Mouse (Mus musculus): ENCODE data around the gene Gm26620. TPM values are rescaled to one million over a fixed set of nuclear protein-coding genes. Genes with fewer than 3 reads are reported as not detected.

Gene Gm26620
- polyA plus RNA-seq (2012; rRNA removed; ENCODE audit: low replicate concordance): 0.75 and 1.2 TPM in 2 replicates

DNA sequence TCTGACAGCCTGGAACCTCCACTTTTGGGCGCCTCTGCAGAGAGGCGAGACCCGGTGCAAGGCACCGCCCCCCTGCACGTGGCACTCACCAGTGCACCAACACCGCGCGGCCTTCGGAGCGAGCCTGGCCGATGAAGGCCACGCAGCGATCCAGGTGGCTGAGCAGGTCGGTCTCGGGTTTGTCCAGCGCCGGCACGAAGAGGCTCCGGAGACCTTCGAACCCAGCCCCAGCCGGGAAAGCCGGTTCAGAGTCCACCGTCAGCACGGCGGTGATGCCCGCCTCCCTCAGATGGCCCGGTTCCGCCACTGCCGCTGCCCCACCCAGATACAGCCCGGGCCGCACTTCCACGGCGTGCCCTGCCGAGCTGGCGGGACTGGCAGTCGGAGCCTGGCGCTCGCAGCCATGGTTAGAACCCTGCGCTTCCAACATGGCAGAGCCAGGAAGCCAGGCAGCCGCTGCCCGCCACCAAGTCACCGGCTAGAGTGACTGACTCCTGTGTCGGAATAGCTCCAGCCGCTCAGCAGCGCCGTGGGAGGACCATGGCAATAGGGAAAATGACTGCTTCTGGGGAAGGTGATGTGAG is at the start of gene Gm26620, which contains the start of gene Dusp12:
Gene Gm26620 (plus strand): TSS at position 88 of the 584 bp plus-strand sequence.
Gene Dusp12 (minus strand): TSS at position 563 of the 584 bp plus-strand sequence.

GRCm38 (mm10) chr1:170867691-170868105 is 17.2 kb upstream of the Gm26620 start, which contains the start of gene Atf6:
Atf6 (minus strand) TSS chr1:170867771.

DNA sequence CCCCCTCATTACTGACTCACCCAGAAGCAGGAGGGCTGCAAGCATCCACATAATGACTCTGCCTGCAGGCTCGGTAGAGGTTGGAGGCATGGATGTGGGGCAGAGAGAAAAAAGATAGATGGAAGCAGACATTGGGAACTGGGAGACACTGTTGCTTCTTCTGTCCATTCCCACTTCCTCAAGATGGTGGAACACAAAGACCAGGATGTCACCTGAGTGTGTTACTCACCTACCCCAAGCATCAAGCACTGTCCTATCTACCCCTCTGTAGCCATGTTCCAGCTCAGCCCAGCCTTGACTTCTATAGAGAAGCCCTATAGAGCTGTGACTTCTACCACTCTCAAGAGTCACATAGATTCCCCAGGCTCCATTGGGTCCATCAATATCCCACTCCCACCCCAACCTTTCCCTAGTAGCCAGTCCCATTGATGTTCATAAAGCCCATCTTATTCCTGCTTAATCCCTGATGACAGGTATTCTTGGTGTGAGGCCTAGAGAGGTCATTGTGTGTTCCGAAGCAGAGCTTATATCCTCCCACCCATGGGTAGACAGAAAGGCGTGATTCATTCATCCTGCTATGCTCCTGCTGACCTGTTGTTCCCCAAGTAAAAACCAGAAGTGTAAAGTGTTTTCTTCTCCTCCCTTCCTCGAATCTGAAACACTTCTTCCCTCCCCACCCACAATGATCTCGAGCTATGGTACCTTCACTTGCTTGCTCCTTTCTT is 28.2 kb downstream of the Gm26620 start, which contains the start of gene Fcrlb:
Gene Fcrlb (minus strand): TSS at position 51 of the 725 bp plus-strand sequence.

GRCm38 (mm10) chr1:170927378-170927777 is 42.5 kb downstream of the Gm26620 start, which contains the start of gene Fcrla:
Fcrla (minus strand) TSS chr1:170927583.

Other genes with a start within 250 kb of the Gm26620 start
- gene Olfml2b, start 240.5 kb upstream of the Gm26620 start, polyA plus RNA-seq (2012; rRNA removed; ENCODE audit: low replicate concordance): 26.7 and 34.6 TPM in 2 replicates
- 16.3 and 17.5 TPM in 2 replicates for gene Atf6, start 17.3 kb upstream of the Gm26620 start, polyA plus RNA-seq (2012; rRNA removed; ENCODE audit: low replicate concordance)
- gene Dusp12, start 475 bp downstream of the Gm26620 start, polyA plus RNA-seq (2012; rRNA removed; ENCODE audit: low replicate concordance): 10.4 and 24.2 TPM in 2 replicates
- gene Fcrlb, start 27.9 kb downstream of the Gm26620 start, polyA plus RNA-seq (2012; rRNA removed; ENCODE audit: low replicate concordance): 0.09 and 0.40 TPM in 2 replicates
- gene Fcrla, start 42.5 kb downstream of the Gm26620 start, polyA plus RNA-seq (2012; rRNA removed; ENCODE audit: low replicate concordance): 0.79 and 2.4 TPM in 2 replicates
- gene Fcgr2b, start 91.5 kb downstream of the Gm26620 start, polyA plus RNA-seq (2012; rRNA removed; ENCODE audit: low replicate concordance): 38.9 and 43.1 TPM in 2 replicates
- 1.5 and 5.4 TPM in 2 replicates for gene Fcgr4, start 133.9 kb downstream of the Gm26620 start, polyA plus RNA-seq (2012; rRNA removed; ENCODE audit: low replicate concordance)
- 35.0 and 43.9 TPM in 2 replicates for gene Fcgr3, start 179.9 kb downstream of the Gm26620 start, polyA plus RNA-seq (2012; rRNA removed; ENCODE audit: low replicate concordance)
- gene Cfap126, start 228.9 kb downstream of the Gm26620 start, polyA plus RNA-seq (2012; rRNA removed; ENCODE audit: low replicate concordance): 6.9 and 8.9 TPM in 2 replicates